Mouse (Mus musculus) bone marrow, adult 2 months (tissue): Measurements from ENCODE around the gene Gm49721.
"Not testable (repeated sequence)": the region's sequence is repeated elsewhere in the genome, so short reads cannot be mapped to it uniquely, and the experiment has no call there.

Experiments used
- CTCF ChIP-seq: fragments of 200-500 bp; IDR thresholded peaks from 2 replicates; pipeline ENCODE4 v1.5.1; 2011; ENCODE audit warnings: low read length, control low read depth; ENCODE audit not compliant: control insufficient read depth, insufficient read depth
- POLR2A ChIP-seq: fragments of 200-500 bp; IDR thresholded peaks from 2 replicates; pipeline ENCODE4 v1.6.1; 2011; ENCODE audit warnings: low read depth, mild to moderate bottlenecking, control low read depth, low read length, borderline replicate concordance; ENCODE audit not compliant: control insufficient read depth

GRCm38 (mm10) chr17:7068997-7069539, 90.4 kb downstream of the Gm49721 start:
- not testable (repeated sequence) for TF ChIP-seq CTCF, POLR2A
